Mouse (Mus musculus) liver, embryonic 11.5 days (tissue): Measurements from ENCODE around the gene Kpna7. TPM values are rescaled to one million over a fixed set of nuclear protein-coding genes. Genes with fewer than 3 reads are reported as not detected.

ENCODE experiments used
- ATAC-seq: fragments of 200-750 bp; cut with Nextera tagmentation; replicated peaks from 2 replicates; pipeline ENCODE4 v1.8.0; 2017; ENCODE audit warnings: moderate number of reproducible peaks, mild to moderate bottlenecking, moderate TSS enrichment, moderate library complexity; ENCODE audit not compliant: low FRiP score
- DNase-seq: peaks from one replicate; pipeline ENCODE4 v3.0.0-alpha.2; 2017; ENCODE audit warnings: low spot score
- H3K27ac ChIP-seq: fragments of 300-500 bp; sonication (generic); 2 replicates; pipeline ENCODE4 v1.5.1; 2014; ENCODE audit warnings: mild to moderate bottlenecking, low read depth, low read length, control low read depth
- H3K27me3 ChIP-seq: fragments of 300-500 bp; sonication (generic); replicated peaks from 2 replicates; pipeline ENCODE4 v1.6.1; 2014; ENCODE audit warnings: low read length, mixed read lengths; ENCODE audit not compliant: control insufficient read depth, insufficient read depth
- H3K36me3 ChIP-seq: fragments of 300-500 bp; sonication (generic); 2 replicates; pipeline ENCODE4 v1.6.1; 2014; ENCODE audit warnings: mild to moderate bottlenecking, low read length, moderate library complexity, mixed read lengths; ENCODE audit not compliant: control insufficient read depth, insufficient read depth
- H3K4me1 ChIP-seq: fragments of 300-500 bp; sonication (generic); replicated peaks from 2 replicates; pipeline ENCODE4 v1.6.1; 2014; ENCODE audit warnings: low read length, mixed read lengths; ENCODE audit not compliant: control insufficient read depth, insufficient read depth
- H3K4me2 ChIP-seq: fragments of 300-500 bp; sonication (generic); 2 replicates; pipeline ENCODE4 v1.6.1; 2014; ENCODE audit warnings: mild to moderate bottlenecking, control low read depth, moderate library complexity
- H3K4me3 ChIP-seq: fragments of 300-500 bp; sonication (generic); 2 replicates; pipeline ENCODE4 v1.5.1; 2014; ENCODE audit warnings: low read depth, low read length, control low read depth
- H3K9ac ChIP-seq: fragments of 300-500 bp; sonication (generic); 2 replicates; pipeline ENCODE4 v1.6.1; 2014; ENCODE audit warnings: low read depth, low read length, control low read depth
- H3K9me3 ChIP-seq: fragments of 300-500 bp; sonication (generic); 2 replicates; pipeline ENCODE4 v1.6.1; 2016; ENCODE audit warnings: low read length, inconsistent platforms, mixed read lengths; ENCODE audit not compliant: control insufficient read depth
- WGBS: fragments of 180-500 bp; shearing (Covaris S2); extraction: QIAGEN DNeasy Blood & Tissue Kit; methylation state at CpG from one replicate; pipeline ENCODE4 v1.1.7; 2014; 5-methylcytosine and 5-hydroxymethylcytosine counted together
- polyA plus RNA-seq: library from polyadenylated mRNA; unstranded; fragments of >200 nt; fragmentation: Nextera tagmentation; extraction: Ambion mirVana; gene quantifications from 2 replicates; pipeline ENCODE4 v1.2.1, GENCODE M21; 2014

Gene Kpna7
- polyA plus RNA-seq, 1 experiment from 2014 or later, result 0.27 TPM

DNA sequence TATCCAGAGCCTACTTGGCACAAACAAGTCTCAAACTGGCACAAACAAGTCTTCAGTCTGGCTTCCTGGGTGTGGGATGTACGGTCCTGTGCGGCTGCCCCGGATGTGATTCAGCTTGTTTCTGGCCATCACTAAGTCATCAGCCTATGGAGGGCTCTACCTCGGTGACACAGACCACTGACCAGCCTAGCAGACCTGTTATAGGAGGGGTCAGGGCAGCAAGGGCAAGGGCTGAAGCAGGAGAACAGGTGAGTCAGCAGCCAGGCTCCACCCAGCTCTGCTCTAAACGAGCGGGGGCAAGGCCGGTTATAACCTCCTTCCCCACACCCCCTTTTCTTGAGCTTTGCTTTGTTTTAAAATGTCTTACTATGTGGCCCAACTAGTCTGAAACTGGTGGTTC, 129.4 kb downstream of the Kpna7 start:
- no peak for ATAC-seq

DNA sequence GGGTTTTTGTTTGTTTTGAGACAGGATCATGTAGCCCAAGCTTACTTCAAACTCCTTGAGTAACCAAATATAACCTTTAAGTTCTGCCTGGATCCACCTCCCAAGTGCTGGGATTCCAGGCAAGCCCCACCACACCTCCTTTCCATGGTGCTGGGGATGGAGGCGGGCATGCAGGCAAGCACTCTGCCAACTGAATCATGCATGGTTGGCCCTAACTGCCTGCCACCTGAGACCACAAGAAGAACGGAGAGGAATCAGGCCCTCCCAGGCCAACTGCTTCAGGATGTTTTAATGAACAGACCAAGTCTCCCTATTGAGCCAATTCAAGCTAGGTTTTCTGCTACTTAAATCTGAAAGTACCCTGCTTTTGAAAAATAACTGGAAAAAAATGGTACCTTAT, 131.2 kb downstream of the Kpna7 start:
- WGBS, result 86% methylated on average over 2 of the region's 2 CpGs
- Histone ChIP-seq H3K27me3 (no peaks in the 10 kb centered on the region), H3K4me2 (no peak overlapping the region)

More for the DNA sequence above, 129.4 kb downstream of the Kpna7 start:
- no peaks in the 10 kb centered on the region for H3K36me3 ChIP-seq
- peaks cover 13% of the 10 kb centered on the region for H3K4me1 ChIP-seq
- no peak overlapping the region for H3K27ac ChIP-seq
- 79% methylated on average over 7 of the region's 7 CpGs for WGBS
- H3K4me3 ChIP-seq, result no peak overlapping the region
- H3K9me3 ChIP-seq, result no peaks in the 10 kb centered on the region
- H3K27me3 ChIP-seq, result no peaks in the 10 kb centered on the region
- H3K9ac ChIP-seq, result no peak overlapping the region
- H3K4me2 ChIP-seq, result no peak overlapping the region
- DNase-seq, result no peak

DNA sequence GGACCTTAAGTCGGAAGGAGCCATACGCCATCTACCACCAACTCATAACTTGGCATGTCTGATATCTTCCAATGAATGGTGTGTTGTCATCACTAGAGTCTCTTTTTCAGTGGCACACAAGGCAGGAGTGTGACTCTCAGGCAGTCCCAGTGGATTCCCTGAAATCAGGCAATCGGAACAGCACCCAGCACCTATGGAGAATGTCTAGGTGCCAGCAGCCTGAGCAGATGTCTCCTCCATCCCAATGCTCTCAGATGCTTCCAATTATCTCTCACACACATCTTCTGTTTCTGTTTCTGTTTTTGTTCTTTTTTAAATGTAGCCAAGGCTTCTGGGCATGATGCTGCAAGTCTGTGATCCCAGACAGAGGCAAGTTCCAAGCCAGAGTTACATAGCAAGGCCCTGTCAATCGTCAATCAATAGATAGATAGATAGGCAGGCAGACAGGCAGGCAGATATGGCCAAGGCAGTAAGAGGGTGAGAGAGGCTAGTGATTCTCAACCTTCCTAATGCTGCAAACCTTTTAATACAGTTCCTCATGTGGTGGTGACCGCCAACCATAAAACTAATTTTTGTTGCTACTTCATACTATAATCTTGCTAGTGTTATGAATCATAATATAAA, 133.3 kb downstream of the Kpna7 start:
- no peaks in the 10 kb centered on the region for H3K27me3 ChIP-seq
- H3K4me1 ChIP-seq, result 0 out of 2 replicates have a peak, but pooled peaks cover 5% of the 10 kb centered on the region
- ATAC-seq, result no peak
- H3K27ac ChIP-seq, result no peak overlapping the region
- H3K4me2 ChIP-seq, result no peak overlapping the region
- H3K9ac ChIP-seq, result no peak overlapping the region
- H3K4me3 ChIP-seq, result no peak overlapping the region
- no peaks in the 10 kb centered on the region for H3K36me3 ChIP-seq
- no peaks in the 10 kb centered on the region for H3K9me3 ChIP-seq
- no peak for DNase-seq
- 82% methylated on average over 5 of the region's 5 CpGs for WGBS

More for the DNA sequence above, 131.2 kb downstream of the Kpna7 start:
- H3K36me3 ChIP-seq, result no peaks in the 10 kb centered on the region
- H3K9ac ChIP-seq, result no peak overlapping the region
- H3K9me3 ChIP-seq, result no peaks in the 10 kb centered on the region
- DNase-seq, result no peak
- H3K4me1 ChIP-seq, result 0 out of 2 replicates have a peak, but pooled peaks cover 5% of the 10 kb centered on the region
- H3K4me3 ChIP-seq, result no peak overlapping the region
- ATAC-seq, result no peak
- H3K27ac ChIP-seq, result no peak overlapping the region

DNA sequence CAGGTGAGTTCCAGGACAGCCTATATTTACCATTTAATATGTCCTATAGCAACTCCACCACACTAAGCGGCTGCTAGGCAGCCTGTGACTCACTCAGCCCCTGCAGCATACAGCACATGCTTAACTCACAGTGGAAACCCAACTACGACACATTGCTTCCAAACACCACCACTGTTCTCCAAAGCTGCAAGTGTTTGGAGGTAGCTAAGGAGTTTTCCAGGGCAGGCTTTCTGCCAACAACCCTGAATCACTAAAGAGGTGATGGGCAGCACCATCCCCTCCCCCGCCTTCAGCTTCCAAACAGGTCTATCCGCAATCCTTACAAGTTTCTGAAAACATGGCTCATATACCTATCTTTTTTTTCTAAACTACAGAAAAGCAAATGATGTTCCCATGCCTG, 134.0 kb downstream of the Kpna7 start:
- Histone ChIP-seq H3K36me3 (no peaks in the 10 kb centered on the region), H3K27ac (no peak overlapping the region), H3K4me1 (0 out of 2 replicates have a peak, but pooled peaks cover 5% of the 10 kb centered on the region), H3K9ac (no peak overlapping the region), H3K4me3 (no peak overlapping the region), H3K9me3 (no peaks in the 10 kb centered on the region), H3K4me2 (no peak overlapping the region), H3K27me3 (no peaks in the 10 kb centered on the region)
- DNase-seq (no peak), ATAC-seq (no peak)
- WGBS, result 81% methylated on average over 4 of the region's 4 CpGs

DNA sequence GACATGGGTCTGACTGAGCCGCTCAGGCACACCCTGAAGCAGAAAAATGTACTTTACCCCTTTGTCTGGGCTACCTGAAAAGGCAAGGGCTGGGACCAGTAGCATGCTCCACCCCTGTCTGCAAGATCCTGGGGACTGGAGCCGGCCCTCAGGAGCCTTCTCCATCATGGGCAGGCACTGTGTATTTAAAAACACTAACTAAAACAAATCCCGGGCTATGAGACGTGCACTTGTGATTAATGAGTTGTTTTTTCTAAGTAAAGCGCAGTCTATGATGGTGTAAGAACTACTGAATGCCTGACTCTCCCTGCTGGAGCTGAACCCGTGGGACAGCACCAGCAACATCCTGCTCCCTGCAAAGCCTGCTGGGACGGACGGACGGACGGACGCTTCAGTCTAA, 135.4 kb downstream of the Kpna7 start:
- no peaks in the 10 kb centered on the region for H3K36me3 ChIP-seq
- no peak for DNase-seq
- H3K4me1 ChIP-seq, result 0 out of 2 replicates have a peak, but pooled peaks cover 3% of the 10 kb centered on the region
- no peak overlapping the region for H3K9ac ChIP-seq
- H3K4me3 ChIP-seq, result no peak overlapping the region
- H3K27ac ChIP-seq, result no peak overlapping the region
- no peaks in the 10 kb centered on the region for H3K9me3 ChIP-seq
- H3K4me2 ChIP-seq, result no peak overlapping the region
- ATAC-seq, result no peak
- H3K27me3 ChIP-seq, result no peaks in the 10 kb centered on the region
- WGBS, result 65% methylated on average over 11 of the region's 11 CpGs

DNA sequence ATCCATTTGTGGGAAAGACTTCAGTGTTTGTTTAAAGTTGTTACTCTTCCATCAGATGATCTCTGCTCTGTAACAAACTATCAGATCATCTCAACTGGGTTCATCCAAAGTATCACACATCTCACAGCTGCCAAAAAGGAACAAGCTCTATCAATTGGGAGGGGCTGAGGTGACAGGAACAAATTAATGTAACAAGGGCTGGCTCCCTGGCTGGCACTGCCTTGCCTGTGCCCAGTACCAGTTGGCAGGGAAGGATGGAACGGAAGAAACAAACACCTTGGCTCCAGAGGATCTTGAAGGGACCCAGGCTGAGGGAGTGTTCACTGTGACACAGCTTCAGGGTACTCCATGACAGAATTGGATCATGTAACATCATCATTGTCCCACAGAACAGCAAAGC, 135.8 kb downstream of the Kpna7 start:
- H3K4me1 ChIP-seq, result 0 out of 2 replicates have a peak, but pooled peaks cover 3% of the 10 kb centered on the region
- H3K9ac ChIP-seq, result no peak overlapping the region
- H3K4me3 ChIP-seq, result no peak overlapping the region
- H3K36me3 ChIP-seq, result no peaks in the 10 kb centered on the region
- DNase-seq, result no peak
- H3K27me3 ChIP-seq, result no peaks in the 10 kb centered on the region
- H3K9me3 ChIP-seq, result no peaks in the 10 kb centered on the region
- no peak overlapping the region for H3K27ac ChIP-seq
- ATAC-seq, result no peak
- 85% methylated on average over 1 of the region's 1 CpGs for WGBS
- H3K4me2 ChIP-seq, result no peak overlapping the region

DNA sequence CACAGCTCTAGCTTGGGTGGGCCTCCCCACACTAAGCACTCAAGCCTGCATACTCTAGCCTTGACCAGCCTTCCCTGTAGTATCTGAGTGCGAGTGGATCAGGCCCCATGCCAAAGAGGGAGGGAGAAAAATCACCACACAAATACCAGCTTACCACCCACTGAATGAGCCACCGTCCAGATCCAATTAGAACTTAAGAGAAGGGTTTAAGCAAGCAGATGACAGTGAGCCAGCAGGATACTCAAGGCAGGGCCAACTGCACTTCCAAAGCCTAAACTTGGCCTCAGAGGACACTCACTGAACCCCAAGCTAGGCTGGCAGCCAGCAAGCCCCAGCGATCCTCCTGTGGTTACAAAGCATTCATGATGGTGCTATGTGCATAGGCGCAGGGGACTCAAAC, 137.8 kb downstream of the Kpna7 start:
- no peak overlapping the region for H3K9ac ChIP-seq
- H3K4me1 ChIP-seq, result 0 out of 2 replicates have a peak, but pooled peaks cover 3% of the 10 kb centered on the region
- no peak overlapping the region for H3K4me2 ChIP-seq
- H3K27ac ChIP-seq, result no peak overlapping the region
- DNase-seq (no peak), ATAC-seq (no peak)
- 81% methylated on average over 4 of the region's 4 CpGs for WGBS
- no peak overlapping the region for H3K4me3 ChIP-seq
- H3K9me3 ChIP-seq, result no peaks in the 10 kb centered on the region
- no peaks in the 10 kb centered on the region for H3K36me3 ChIP-seq
- no peaks in the 10 kb centered on the region for H3K27me3 ChIP-seq

DNA sequence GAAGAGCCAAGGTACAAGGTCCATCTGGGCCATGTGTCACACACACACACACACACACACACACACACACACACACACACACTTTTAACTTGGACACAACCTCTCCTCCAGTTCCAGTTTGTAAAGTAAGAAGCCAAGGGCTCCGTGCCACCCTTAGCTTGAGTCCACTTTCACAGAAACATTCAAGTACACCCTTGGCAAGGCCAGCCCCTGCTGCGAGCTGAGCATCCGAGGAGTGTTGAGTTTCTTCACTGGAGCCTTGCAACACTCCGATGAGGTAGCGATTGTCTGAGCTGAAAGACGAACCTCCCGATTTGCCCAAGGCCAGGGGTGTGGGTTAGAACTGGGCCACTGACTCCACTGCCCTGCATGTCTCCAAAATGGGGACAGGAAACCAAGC, 138.9 kb downstream of the Kpna7 start:
- H3K27me3 ChIP-seq, result no peaks in the 10 kb centered on the region
- no peak overlapping the region for H3K27ac ChIP-seq
- DNase-seq (no peak), ATAC-seq (no peak)
- no peak overlapping the region for H3K9ac ChIP-seq
- H3K4me3 ChIP-seq, result no peak overlapping the region
- H3K36me3 ChIP-seq, result no peaks in the 10 kb centered on the region
- WGBS, result 82% methylated on average over 7 of the region's 7 CpGs
- no peak overlapping the region for H3K4me2 ChIP-seq
- no peaks in the 10 kb centered on the region for H3K9me3 ChIP-seq
- 0 out of 2 replicates have a peak, but pooled peaks cover 3% of the 10 kb centered on the region for H3K4me1 ChIP-seq

DNA sequence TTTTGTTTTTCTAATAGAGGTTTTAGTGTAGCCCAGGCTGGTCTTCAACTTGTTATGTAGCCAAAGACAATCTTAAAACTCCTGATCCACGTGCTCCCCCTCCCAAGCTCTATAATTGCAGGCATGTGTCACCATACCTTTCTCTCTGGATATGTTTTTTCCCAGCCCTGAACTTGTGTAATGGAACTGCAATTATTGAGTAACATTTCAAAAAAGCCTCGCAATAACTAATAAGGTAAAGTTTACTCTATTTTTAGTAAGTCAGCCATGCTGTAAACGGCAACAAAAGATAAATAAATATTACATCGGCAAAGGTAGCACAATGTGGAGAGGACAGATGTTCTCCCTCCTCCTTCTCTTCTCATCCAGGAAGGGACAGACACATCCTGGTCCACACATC, 139.5 kb downstream of the Kpna7 start:
- Histone ChIP-seq H3K27me3 (no peaks in the 10 kb centered on the region), H3K4me2 (no peak overlapping the region), H3K9me3 (no peaks in the 10 kb centered on the region), H3K4me3 (no peak overlapping the region), H3K4me1 (0 out of 2 replicates have a peak, but pooled peaks cover 3% of the 10 kb centered on the region), H3K27ac (no peak overlapping the region), H3K36me3 (no peaks in the 10 kb centered on the region), H3K9ac (no peak overlapping the region)
- ATAC-seq, result no peak
- no peak for DNase-seq
- 83% methylated on average over 4 of the region's 4 CpGs for whole genome bisulfite sequencing
